Mouse (Mus musculus) stomach, postnatal 0 days (tissue): ENCODE data around the gene Dmbx1.

Source experiments
- CTCF ChIP-seq: IDR thresholded peaks from 2 replicates; pipeline ENCODE4 v1.5.1; 2016; ENCODE audit warnings: antibody characterized with exemption, low read depth, mild to moderate bottlenecking, moderate library complexity
- EP300 ChIP-seq: optimal IDR thresholded peaks from 2 replicates; pipeline ENCODE3; 2016; ENCODE audit warnings: antibody characterized with exemption

DNA sequence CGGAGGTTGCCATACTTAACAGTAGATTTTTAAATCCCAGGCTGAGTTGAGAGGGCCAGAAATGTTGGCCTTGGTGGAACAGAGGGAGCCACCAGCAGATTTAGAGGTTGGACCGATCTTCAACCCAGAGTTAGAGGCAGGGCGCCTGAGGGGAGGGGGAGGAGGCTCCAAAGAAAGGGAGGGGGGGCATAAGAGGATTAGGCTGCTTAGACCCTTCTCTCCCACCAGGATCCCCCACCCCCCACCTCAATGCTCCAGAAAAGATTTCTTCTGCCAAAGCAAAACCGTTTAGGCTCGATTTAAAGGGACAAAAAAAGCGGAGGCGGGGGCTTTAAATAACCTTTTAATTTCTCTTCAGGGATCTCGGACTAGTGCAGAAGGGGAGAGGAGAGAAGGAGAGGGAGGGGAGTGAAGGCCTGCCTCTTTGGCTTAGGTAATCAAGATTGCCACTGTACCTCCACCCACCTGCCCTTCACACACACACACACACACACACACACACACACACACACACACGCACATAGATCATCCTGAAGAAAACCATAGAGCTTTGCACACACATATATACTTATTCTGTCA, 1.6 kb upstream of the Dmbx1 start:
- TF ChIP-seq CTCF = no peak
- no peak for TF ChIP-seq EP300
